Mouse (Mus musculus): ENCODE results near the gene Tatdn2.

Gene Tatdn2

DNA sequence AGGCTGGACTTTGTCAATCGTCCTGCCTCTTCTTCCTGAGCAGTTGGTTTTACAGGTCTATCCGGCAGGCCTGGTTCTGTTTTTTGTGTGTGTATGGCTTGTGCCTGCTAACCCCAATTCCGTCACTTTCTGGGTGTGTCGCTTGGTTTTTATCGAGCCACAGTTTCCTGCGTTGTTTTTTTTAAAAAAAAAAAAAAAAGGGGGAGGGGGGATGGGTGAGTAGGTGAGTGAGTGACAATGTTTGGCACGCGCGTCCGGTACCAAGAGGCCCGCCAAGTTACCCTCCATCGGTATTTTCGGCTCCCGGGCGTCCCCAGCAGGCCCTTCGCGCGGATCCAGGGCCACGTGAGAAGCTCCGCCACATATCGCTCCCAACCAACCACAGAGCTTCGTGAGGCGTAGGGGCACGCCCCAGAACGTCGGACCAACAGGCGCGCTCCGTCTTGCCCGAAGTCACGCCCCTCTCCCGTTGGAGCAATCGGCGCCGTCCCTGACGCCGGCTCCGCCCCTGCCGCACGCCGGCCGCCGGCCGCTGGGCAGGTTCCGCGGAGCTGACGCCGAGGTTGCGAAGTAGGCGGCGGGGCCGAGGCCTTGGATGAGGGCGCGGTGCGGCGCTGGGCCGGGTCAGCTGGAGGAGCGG, at the start of gene Tatdn2:
TSS of gene Tatdn2 (plus strand) at position 469 of the 640 bp plus-strand sequence.
- DNase-seq (ENCODE audit: low spot score in 2 of 2): peak; percentile 96 to 98

GRCm38 (mm10) chr6:113649346-113650196, 47.3 kb upstream of the Tatdn2 start:
- DNase-seq (ENCODE audit: low spot score in 2 of 2): no peak

GRCm38 (mm10) chr6:113650197-113650640, 46.6 kb upstream of the Tatdn2 start:
- no peak for DNase-seq (ENCODE audit: low spot score in 2 of 2)

DNA sequence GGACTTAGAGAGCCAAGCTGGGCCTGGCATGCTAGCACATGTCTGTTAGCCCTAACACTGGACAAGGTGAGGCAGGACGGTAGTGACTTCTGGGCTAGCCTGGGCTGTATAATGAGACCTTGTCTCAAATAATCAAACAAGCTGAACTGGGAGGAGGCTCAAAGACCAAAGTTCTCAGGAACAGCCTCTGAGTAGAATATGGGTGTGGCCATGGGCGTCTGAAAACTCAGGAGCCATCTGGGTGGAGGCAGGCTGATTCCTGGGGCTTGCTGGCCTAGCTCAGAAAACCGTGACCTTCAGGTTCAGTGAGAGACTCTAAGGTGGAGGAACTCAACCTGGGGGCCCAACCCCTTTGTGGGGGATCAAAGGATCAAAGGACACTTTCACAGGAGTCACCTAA, 45.2 kb upstream of the Tatdn2 start:
- no peak for DNase-seq (ENCODE audit: low spot score in 2 of 2)

GRCm38 (mm10) chr6:113653551-113653950, 43.3 kb upstream of the Tatdn2 start:
- no peak for DNase-seq (ENCODE audit: low spot score in 2 of 2)

DNA sequence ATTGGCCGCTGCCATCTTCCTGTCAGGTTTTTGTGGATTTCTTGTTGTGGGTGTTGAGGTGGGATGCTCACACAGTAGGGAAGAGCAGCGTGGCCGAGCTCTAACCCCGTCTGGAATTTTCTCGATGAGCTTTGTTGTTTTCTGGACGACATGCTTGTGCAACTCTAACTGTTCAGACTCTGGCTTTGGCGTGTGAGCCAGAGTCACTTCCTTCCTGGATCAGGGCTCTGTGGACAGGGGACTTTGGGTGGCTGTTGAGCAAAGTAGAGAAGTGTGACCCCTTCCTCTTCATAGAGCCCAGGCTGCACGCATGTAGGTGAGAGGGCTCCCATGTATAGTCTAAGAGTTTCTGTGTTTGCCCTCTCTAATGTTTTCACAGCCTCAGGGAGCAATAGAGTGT, 42.7 kb upstream of the Tatdn2 start:
- DNase-seq (ENCODE audit: low spot score in 2 of 2): no peak

DNA sequence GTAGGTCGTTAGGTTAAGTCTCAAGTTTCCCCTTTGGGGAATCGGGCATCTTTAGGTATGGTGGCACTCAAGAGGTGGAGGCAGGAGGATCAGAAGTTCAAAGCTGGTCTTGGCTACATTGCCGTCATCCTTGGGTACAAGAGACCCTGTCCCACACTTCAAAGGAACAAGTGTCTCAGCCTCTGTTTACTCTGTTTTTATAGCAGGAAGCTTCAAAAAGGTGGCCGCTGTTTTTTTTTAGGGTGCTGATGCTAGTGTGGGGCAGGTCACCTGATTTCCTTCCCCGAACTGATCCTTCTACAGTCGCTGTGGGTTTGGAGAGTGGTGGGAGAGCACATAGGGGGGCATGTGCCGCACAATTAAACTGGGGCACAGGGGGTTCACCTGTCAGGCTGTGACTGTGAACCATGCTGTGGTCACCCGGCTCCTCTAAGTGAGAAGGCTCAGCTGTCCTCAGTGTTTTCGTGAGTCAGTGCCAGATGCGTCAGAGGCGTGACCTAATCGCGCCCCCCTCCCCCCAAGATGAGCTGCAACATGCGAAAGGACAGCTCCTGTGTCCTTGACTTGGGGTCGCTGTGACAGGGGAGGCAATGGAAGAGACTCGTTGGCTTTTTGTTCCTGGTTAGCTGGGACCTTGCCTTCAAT, 42.0 kb upstream of the Tatdn2 start:
- no peak for DNase-seq (ENCODE audit: low spot score in 2 of 2)

DNA sequence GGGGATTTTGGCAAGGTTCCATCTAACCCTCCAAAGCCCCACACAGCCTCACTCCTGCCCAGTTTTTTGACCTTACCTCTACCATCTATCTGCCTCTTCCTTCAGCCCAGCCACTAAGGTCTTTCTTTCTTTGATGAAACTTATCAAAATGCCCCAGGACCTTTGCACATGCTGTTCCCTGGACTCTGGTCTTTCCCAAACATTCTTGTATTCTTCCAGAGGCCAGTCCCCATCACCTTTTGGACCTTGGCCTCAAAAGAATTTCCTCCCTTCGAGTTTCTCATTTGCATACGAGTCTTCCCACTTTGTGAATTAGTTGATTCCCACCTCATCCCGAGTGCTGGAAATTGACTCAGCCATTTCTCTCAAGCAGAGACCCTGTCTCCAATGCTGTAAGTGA, 41.4 kb upstream of the Tatdn2 start:
- no peak for DNase-seq (ENCODE audit: low spot score in 2 of 2)

DNA sequence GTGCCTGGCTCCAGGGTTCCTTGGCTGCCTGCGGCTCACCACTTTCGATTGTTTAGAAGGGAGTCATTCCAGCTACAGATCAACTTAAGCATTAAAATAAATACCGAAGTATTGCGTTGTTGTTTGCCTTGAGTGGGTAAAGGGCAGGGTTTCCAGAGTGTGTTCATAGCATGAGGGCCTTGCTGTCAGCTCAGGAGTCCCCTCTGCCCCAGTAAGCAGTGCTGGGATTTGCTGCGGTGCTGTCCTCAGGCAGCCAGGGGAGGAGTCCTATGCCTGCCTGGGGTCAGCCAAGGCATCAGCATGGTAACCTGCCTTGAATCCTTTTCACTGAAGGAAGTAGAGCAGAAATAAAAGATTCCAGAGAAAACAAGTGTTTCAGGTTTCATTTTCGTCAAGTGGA, 40.0 kb upstream of the Tatdn2 start:
- no peak for DNase-seq (ENCODE audit: low spot score in 2 of 2)

DNA sequence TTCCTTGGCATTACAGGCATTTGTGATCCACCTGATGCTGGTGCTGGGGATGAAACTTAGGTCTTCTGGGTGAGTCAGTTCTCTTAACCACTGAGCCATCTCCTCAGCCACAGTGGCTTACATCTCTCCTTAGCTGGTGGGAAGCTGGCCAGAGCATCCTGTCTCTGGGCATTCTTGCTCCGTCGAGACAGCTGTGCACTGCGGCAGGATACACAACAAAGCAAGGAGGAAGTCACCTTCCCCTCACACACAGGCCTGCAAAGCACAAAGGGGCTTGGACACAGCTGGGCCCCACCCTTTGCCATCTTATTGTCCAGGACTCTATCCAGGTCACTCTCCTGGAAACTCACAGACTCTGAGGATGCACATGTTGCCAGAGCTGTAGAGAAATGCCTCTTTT, 38.6 kb upstream of the Tatdn2 start:
- no peak for DNase-seq (ENCODE audit: low spot score in 2 of 2)

DNA sequence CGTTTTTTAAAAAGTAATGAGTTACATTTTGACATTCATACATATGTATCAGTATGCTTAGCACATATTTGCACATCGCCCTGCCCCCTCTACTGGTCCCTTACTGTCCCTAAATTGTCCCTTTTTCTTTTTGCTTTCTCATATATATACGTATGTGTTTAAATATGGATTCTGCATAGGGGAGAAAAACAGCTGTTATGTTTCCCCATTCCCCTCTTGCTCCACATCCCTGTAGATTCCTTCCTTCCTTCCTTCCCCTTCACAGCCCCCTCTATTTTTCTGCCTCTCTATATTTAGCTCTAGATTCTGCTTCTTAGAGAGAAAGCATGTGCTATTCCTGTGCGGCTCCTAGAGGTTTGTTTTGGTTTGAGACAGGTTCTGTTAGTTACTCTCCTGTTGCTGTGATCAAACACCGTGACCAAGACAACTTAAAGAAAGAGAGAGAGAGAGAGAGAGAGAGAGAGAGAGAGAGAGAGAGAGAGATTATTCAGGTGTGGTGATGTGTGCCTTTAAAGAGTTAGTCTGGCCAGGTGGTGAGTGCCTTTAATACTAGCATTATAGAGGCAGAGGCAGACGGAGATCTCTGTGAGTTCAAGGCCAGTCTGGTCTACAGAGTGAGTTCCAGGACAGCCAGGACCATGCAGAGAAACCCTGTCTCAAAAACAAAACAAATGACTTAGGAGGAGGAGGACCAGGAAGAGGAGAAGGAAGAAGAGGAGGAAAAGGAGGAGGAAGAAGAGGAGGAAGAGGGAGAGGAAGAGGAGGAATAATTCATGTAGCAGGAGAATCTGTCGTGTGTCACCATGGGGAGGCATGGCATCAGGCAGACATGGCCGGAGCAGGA, 37.0 kb upstream of the Tatdn2 start:
- no peak for DNase-seq (ENCODE audit: low spot score in 2 of 2)

GRCm38 (mm10) chr6:113660492-113661352, 36.1 kb upstream of the Tatdn2 start:
- no peak for DNase-seq (ENCODE audit: low spot score in 2 of 2)

- no peak for DNase-seq (ENCODE audit: low spot score in 2 of 2)
Measured at GRCm38 (mm10) chr6:113661353-113662241, 35.3 kb upstream of the Tatdn2 start.

DNA sequence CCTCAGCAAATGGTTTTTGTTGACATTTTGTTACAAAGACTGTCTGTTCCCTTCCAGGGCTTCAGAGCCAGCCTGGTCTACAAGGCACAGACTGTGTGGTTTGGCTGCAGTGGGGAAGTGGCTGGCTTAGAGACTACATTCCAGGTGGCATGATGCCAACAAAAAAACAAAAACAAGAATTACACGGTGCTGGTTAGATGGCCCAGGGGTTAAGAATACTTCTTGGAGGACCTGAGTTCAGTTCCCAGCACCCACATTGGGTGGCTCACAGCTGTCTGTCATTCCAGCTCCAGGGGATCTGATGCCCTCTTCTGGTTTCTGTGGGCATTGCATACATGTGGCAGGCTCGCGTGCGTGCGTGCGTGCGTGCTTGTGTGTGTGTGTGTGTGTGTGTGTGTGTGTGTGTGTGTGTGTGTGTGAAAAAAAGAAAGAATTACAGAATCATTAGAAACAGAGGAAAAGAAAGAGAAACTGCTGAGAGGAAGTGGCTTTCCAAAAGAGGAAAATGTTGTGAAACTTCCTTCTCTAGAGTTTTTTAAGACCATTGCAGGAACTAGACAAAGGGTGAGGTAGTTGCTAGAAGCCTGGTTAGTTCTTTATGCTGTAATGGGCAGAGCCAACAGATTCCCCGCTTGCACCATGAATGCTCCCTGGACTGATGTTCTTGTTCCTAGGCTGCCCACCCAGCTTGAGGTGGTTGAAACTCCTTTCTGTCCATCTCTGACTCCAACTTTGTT, 33.7 kb upstream of the Tatdn2 start:
- DNase-seq (ENCODE audit: low spot score in 2 of 2): no peak

DNA sequence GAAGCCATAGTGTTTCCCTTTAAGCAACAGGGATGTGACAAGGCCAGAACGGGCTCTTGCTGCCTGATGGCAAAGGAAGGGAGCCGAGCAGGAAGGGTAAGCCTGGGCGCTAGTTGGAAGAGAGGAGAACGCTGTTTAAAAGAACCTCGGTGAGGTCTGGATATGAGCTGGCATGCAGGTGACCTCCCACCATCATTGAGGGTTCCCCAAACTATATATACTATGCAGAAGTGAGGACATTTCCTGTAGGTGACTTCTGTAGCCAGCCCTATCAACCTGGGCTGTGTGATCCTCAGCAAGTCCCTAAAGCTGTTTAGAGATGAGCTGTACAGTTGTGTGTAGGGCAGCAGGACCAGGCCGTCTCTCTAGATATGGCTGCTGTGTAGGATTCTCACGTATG, 32.5 kb upstream of the Tatdn2 start:
- no peak for DNase-seq (ENCODE audit: low spot score in 2 of 2)

- DNase-seq (ENCODE audit: low spot score in 2 of 2): no peak
Measured at GRCm38 (mm10) chr6:113667611-113668122, 29.2 kb upstream of the Tatdn2 start.

- DNase-seq (ENCODE audit: low spot score in 2 of 2): no peak
Measured at GRCm38 (mm10) chr6:113668287-113669154, 28.3 kb upstream of the Tatdn2 start.

DNA sequence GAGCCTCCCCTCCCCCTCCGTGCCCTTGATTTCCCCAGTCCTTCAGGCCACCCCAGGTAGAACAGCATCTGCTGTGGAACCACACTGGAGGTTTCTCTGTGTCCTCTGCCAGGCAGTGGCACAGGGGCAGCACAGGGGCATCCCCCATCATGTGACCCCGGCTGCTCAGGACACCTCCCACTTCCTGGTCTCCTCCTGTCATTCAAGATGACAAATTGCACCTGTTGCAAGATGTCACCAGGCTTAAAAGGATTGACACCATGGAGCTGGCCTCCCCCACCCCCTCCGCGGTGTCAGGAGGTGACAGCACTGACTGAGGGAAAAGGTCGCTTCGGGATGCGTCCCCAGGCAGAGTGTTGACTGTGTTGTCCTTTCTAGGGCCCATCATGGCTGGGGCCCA, 27.0 kb upstream of the Tatdn2 start:
- DNase-seq (ENCODE audit: low spot score in 2 of 2): no peak
